Mouse (Mus musculus) cerebellum, postnatal 36 days (tissue): ENCODE data around the gene Mgat5.

ENCODE experiments used
- DNase-seq, 2 experiments: peaks; one replicate each; pipeline ENCODE4 v3.0.0; 2021 to 2022; ENCODE audit warnings: mixed read lengths in 2 of 2

The Mgat5 gene

GRCm38 (mm10) chr1:127511362-127511761 lies 306.5 kb downstream of the Mgat5 start:
- no peak for DNase-seq

GRCm38 (mm10) chr1:127512709-127513108 lies 307.9 kb downstream of the Mgat5 start:
- no peak for DNase-seq

DNA sequence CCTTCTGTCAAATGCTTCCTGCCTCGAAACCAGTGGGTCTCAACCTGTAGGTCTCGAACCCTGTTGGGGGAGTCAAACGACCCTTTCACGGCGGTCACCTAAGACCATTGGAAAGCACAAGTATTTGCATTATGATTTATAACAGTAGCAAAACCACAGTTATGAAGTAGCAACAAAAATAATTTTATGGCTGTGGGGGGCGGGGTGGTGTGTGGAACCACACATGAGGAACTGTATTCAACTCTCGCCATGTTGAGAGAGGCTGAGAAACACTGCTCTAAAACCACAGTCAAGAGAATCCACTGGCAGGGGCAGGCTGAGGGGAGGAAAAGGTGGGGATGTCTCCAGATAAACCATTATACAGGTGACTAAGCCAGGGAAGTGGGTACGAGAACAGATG lies 308.3 kb downstream of the Mgat5 start:
- no peak for DNase-seq

GRCm38 (mm10) chr1:127513664-127514063 lies 308.8 kb downstream of the Mgat5 start:
- no peak for DNase-seq

- no peak for DNase-seq
Observed at GRCm38 (mm10) chr1:127514479-127514878, 309.7 kb downstream of the Mgat5 start.

- no peak for DNase-seq
Observed at GRCm38 (mm10) chr1:127514888-127515287, 310.1 kb downstream of the Mgat5 start.

GRCm38 (mm10) chr1:127523364-127523763 lies 318.5 kb downstream of the Mgat5 start:
- no peak for DNase-seq

GRCm38 (mm10) chr1:127530849-127531580 lies 326.2 kb downstream of the Mgat5 start:
- DNase-seq: peak; percentile 52 to 58

GRCm38 (mm10) chr1:127531723-127532122 lies 326.9 kb downstream of the Mgat5 start:
- no peak for DNase-seq

DNA sequence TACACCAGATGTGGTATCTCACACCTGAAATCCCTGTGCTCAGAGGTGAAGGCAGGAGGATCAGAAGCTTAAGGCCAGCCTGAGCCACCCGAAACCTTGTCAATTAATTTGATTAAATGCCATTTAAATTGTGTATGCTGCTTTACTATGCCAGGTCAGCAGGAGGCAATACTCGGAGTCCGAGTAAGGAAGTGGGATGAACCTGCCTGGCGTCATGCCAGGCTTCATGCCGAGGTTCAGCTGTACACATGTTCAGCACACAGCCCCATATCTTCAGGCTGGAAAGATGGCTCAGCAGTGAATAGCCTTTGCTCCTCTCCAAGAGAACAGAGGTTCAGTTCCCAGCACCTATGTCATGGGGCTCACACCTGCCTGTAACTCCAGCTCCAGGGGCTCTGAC lies 331.6 kb downstream of the Mgat5 start:
- DNase-seq: no peak

DNA sequence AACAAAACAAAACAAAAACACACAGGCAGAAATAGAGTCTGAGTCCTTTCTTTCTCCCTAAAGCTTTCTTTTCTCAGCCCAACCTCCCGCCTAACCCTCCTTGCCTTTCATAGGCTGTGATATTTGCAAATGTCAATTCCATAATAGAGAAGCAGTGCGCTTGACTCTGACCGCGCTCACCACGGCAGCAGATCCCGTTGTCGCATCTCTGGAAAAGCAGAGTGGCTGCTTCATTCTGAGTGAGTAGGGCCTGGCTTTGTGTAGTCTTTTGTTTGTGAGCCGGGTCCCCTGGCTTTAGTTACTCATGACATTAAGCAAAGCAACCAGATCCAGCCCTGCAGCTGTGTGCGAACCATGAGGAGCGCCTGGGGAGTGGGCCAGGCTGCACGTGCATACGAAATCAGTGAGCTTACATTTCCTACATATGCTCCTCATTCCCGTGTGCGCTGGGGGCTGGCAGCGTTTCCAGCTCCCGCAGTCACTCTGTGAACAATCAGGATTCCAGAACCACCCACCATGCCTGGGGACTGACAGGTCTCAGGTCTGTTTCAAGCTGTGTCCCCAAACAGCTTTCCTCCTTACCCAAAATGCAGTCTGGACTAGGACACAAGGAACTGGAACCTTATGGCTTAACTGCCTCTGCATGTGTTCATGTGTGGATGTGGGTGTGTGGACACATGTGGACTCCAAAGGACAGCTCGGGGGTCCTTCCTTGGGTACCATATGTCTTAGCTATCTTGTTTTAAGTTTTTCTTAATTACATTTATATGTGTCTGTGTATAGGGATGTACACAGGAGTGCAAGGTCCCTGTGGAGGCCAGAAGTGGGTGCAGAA lies 332.6 kb downstream of the Mgat5 start:
- peak in 1 of 2 experiments; percentile 26 for DNase-seq
